Mouse (Mus musculus): ENCODE results near the gene Mettl16. TPM values are rescaled to one million over a fixed set of nuclear protein-coding genes. Genes with fewer than 3 reads are reported as not detected.

Gene Mettl16
- 13.6 TPM for polyA plus RNA-seq (2014; fragmentation: Illumina TruSeq; extraction: RNeasy Lipid Tissue Mini Kit (QIAGEN cat#74804); ENCODE audit: low read depth, low replicate concordance)

DNA sequence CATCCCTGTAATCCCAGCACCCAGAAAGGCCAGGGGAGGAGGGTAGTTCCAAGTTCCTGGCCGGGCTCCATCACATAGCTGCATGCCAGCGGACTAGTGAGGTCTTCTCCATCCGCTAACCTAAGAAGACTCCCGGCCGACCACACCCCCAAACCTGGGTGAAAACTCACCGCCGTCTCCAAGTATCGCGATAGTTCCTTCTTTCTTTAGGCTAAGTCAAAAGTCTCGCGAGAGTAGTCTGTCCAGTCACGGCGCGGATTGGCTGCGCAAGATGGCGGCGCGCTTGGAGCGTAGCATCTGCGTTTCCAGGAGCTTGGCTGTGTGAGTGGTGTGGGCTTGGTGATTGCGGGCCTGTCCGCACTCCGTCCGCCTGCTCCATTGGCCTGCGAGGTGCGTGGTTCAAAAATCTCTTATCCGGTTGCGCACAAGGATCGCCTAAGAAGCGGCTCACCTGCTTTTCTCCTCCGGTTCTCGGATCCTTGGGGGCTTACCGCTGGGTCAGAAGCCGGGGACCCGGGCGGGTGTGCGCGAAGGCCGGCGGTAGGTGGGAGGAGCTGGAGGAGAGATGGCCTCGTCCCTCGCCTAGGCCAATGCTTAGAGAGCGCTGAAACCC is at the start of gene Mettl16:
TSS of gene Mettl16 (plus strand) at position 236 of the 613 bp plus-strand sequence.

DNA sequence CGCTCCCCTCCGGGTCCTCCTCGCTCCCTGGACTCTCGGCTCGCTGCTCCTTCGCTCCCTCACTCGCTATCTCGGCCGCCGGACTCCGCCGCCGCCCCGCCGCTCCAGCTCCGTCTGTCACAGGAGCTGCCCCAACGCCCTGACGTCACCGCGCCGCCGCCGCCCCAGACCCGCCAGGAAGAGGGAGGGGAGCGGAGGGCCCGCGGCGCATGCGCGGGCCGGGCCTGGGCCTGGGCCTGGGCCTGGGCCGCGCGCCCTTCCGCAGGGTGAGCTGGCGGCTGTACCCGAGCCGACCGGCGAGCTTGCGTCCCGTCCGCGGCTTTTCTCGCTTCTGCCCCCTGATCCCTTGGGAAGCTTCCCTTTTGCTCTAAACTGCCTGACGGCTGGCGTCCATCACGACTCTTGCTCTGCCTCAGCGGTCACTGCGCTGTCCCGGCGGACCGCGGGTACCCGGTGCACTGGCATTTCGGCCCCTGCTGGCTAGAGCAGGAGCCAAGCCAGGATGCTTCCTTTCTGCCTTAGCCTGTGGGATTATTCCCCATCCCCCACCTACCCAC is 46.3 kb upstream of the Mettl16 start, which contains the start of gene Pafah1b1:
TSS of gene Pafah1b1 (minus strand) at position 436 of the 557 bp plus-strand sequence.

DNA sequence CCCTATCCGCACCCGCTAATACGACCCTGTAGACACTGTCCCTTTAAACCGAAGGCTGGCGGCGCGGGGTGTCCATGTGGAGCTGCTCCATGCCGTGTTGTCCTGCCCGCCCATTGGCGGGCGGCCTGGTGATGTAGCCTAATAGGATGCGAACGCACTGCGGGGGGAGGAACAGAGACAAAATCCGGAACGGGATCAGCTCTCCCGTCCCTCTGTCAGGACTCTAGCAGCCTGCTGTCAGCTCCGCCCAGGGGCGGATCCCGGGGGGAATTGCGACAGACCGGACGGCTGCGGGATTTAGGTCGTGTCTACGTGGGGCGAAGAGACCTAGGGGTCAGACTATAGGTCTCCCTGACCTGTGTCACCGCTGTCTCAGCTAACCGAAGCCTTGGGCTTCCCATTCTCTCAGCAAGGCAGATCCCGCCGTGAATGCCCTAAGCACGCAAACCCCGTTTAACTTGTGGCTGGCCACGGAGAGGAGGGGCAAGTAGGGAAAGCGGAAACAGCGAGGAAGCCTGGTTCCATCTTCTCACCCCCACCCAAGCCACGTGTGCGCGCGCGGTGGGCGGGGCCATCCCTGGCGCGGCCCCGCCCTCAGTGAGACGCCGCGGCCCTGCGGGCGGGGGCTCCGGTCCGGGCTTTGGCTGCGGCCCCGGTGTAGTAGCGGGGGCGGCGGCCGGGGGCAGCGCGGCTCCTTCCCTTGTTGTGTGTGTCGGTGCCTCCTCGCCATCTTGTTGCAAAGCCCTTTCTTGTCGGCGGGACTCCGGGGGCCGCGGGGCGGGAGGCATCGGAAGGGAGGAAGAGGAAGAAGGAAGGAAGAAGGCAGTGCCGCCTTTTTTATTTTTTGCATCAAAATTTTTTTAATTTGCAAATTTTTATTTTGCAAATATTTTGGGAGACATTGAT is 59.9 kb downstream of the Mettl16 start, which contains the start of gene Mnt:
TSS of gene Mnt (plus strand) at position 665 of the 906 bp plus-strand sequence.

Other genes starting within 250 kb of the Mettl16 start
- 52.3 TPM for gene Rap1gap2, start 159.9 kb upstream of the Mettl16 start, polyA plus RNA-seq (2014; fragmentation: Illumina TruSeq; extraction: RNeasy Lipid Tissue Mini Kit (QIAGEN cat#74804); ENCODE audit: low read depth, low replicate concordance)
- not detected for gene Ccdc92b, start 151.2 kb upstream of the Mettl16 start, polyA plus RNA-seq (2014; fragmentation: Illumina TruSeq; extraction: RNeasy Lipid Tissue Mini Kit (QIAGEN cat#74804); ENCODE audit: low read depth, low replicate concordance)
- 145 TPM for gene Cluh, start 121.3 kb upstream of the Mettl16 start, polyA plus RNA-seq (2014; fragmentation: Illumina TruSeq; extraction: RNeasy Lipid Tissue Mini Kit (QIAGEN cat#74804); ENCODE audit: low read depth, low replicate concordance)
- 122 TPM for gene Pafah1b1, start 46.2 kb upstream of the Mettl16 start, polyA plus RNA-seq (2014; fragmentation: Illumina TruSeq; extraction: RNeasy Lipid Tissue Mini Kit (QIAGEN cat#74804); ENCODE audit: low read depth, low replicate concordance)
- gene Mnt, start 60.1 kb downstream of the Mettl16 start, polyA plus RNA-seq (2014; fragmentation: Illumina TruSeq; extraction: RNeasy Lipid Tissue Mini Kit (QIAGEN cat#74804); ENCODE audit: low read depth, low replicate concordance): 7.2 TPM
- 6.0 TPM for gene Sgsm2, start 126.2 kb downstream of the Mettl16 start, polyA plus RNA-seq (2014; fragmentation: Illumina TruSeq; extraction: RNeasy Lipid Tissue Mini Kit (QIAGEN cat#74804); ENCODE audit: low read depth, low replicate concordance)
- 17.0 TPM for gene Tsr1, start 127.2 kb downstream of the Mettl16 start, polyA plus RNA-seq (2014; fragmentation: Illumina TruSeq; extraction: RNeasy Lipid Tissue Mini Kit (QIAGEN cat#74804); ENCODE audit: low read depth, low replicate concordance)
- gene Smg6, start 155.0 kb downstream of the Mettl16 start, polyA plus RNA-seq (2014; fragmentation: Illumina TruSeq; extraction: RNeasy Lipid Tissue Mini Kit (QIAGEN cat#74804); ENCODE audit: low read depth, low replicate concordance): 15.2 TPM
- 23.9 TPM for gene Srr, start 155.1 kb downstream of the Mettl16 start, polyA plus RNA-seq (2014; fragmentation: Illumina TruSeq; extraction: RNeasy Lipid Tissue Mini Kit (QIAGEN cat#74804); ENCODE audit: low read depth, low replicate concordance)